Mouse (Mus musculus): ENCODE data around the gene Cidec.

DNA sequence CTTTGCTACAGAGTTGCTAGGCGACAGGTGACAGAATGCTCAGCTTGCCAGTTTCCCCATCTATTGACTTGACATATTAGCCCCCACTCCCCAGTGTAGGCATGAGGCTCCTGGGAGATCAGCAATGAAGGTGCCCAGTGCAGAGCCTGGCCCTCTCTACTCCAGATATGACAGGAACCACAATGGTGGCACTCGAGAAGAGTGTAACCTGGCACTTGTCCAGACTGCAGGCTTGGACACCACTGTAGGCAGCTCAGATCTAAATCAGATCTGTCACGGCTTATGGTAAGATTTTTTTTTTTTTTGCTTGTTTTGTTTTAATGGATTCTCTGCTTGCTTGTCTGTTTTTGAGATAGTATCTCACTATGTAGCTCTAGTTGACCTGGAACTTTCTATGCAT is 1.9 kb downstream of the Cidec start:
- TF ChIP-seq CTCF (IDR thresholded peaks at IDR 0.05; ENCODE audit: low read depth) (no peak), EP300 (optimal IDR thresholded peaks at IDR 0.05) (no peak)
